Mouse (Mus musculus): ENCODE measurements around the gene Oas3. TPM values are rescaled to one million over a fixed set of nuclear protein-coding genes. Genes with fewer than 3 reads are reported as not detected.
A peak's percentile ranks its signal among the peaks of the same experiment; 100 is the strongest.
"Not testable (repeated sequence)": the region's sequence is repeated elsewhere in the genome, so short reads cannot be mapped to it uniquely, and the experiment has no call there.

Gene Oas3
- polyA plus RNA-seq, 1 experiment from 2014 or later = 0.40 TPM

DNA sequence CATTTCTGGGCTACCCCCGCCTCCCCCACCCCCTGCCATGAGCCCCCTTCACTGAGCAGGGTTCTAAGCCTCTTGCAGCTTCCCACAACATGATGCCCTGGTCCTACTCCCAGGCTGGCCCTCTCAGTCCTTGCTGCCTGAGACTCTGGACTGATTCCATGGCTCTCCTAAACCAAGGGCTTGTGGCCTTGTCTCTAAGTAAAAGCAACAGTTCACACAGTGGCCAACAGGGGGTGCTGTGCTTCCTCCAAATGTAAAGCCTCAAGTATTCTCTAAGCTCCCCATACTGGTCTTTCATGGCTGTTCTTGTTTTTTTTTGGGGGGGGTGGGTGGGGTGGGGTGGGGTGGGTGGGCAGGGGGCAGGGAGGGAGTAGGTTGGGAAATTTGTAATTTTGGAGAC is 29.0 kb upstream of the Oas3 start:
- no peak for TF ChIP-seq EP300 (optimal IDR thresholded peaks at IDR 0.05)
- TF ChIP-seq CTCF (IDR thresholded peaks at IDR 0.05; ENCODE audit: low read depth) = peak; percentile 73
- 100% methylated on average over 1 of the region's 1 CpGs for WGBS
- Histone ChIP-seq H3K27me3 (ENCODE audit: control insufficient read depth, insufficient read depth, low read length) (no peaks in the 10 kb centered on the region), H3K4me2 (replicated peaks; ENCODE audit: low read depth) (no peak overlapping the region), H3K4me3 (ENCODE audit: low read depth, low read length) (no peak overlapping the region), H3K9ac (ENCODE audit: low read length) (no peak overlapping the region), H3K27ac (replicated peaks) (no peak overlapping the region), H3K36me3 (ENCODE audit: control insufficient read depth, insufficient read depth, low read length) (no peaks in the 10 kb centered on the region), H3K9me3 (ENCODE audit: control insufficient read depth, low read length) (no peaks in the 10 kb centered on the region), H3K4me1 (replicated peaks; ENCODE audit: control insufficient read depth, insufficient read depth) (no peaks in the 10 kb centered on the region)
- DNase-seq (ENCODE audit: low spot score) (peak; percentile 69), ATAC-seq (ENCODE audit: low FRiP score, low TSS enrichment) (no peak)

DNA sequence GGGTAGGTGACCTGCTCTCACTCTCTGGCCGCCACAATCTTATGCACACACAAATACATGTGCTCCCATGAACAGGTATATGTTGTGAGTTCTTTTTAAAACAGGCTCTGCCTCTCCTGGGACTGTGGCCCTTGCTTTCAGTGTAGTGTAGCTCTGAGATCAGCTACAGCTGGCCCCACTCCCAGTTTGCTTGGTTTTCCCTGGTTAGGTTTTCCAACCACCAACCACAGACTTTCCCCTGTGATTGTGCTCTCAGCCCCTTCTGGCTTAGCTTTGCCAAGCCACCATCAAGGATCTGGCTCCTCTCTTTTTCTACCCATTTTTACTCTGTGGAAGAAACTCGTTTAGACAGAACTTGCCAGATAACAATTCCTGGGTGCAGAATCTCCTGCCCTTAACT is 26.1 kb upstream of the Oas3 start:
- H3K4me2 ChIP-seq (replicated peaks; ENCODE audit: low read depth) = no peak overlapping the region
- no peaks in the 10 kb centered on the region for H3K9me3 ChIP-seq (ENCODE audit: control insufficient read depth, low read length)
- no peaks in the 10 kb centered on the region for H3K4me1 ChIP-seq (replicated peaks; ENCODE audit: control insufficient read depth, insufficient read depth)
- 62% methylated on average over 2 of the region's 2 CpGs for WGBS
- no peaks in the 10 kb centered on the region for H3K36me3 ChIP-seq (ENCODE audit: control insufficient read depth, insufficient read depth, low read length)
- no peak overlapping the region for H3K9ac ChIP-seq (ENCODE audit: low read length)
- H3K27me3 ChIP-seq (ENCODE audit: control insufficient read depth, insufficient read depth, low read length) = no peaks in the 10 kb centered on the region
- TF ChIP-seq CTCF (IDR thresholded peaks at IDR 0.05; ENCODE audit: low read depth) (no peak), EP300 (optimal IDR thresholded peaks at IDR 0.05) (no peak)
- ATAC-seq (ENCODE audit: low FRiP score, low TSS enrichment) (no peak), DNase-seq (ENCODE audit: low spot score) (no peak)
- H3K4me3 ChIP-seq (ENCODE audit: low read depth, low read length) = no peak overlapping the region
- H3K27ac ChIP-seq (replicated peaks) = no peak overlapping the region

DNA sequence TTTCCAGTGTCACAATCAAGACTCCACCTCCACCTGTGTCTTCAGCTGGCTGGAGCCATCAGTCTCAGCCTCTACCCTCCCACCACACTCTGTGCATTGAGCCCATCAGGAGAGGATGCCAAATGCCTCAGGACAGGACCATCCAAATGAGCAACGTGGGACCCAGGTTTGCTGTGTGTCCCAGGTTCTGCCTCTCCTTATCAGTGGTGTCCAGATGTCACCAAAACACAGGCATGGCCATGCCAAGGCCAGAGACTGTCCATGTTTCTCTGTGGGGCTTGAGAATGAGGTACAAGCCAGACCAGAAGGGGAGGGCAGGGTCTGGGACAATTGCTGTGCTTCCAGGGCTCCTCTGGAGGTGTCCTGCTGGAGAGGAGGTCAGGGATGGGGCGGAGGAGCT is 21.5 kb upstream of the Oas3 start:
- not testable (repeated sequence) for H3K27me3 ChIP-seq (ENCODE audit: control insufficient read depth, insufficient read depth, low read length); H3K36me3 ChIP-seq (ENCODE audit: control insufficient read depth, insufficient read depth, low read length); ATAC-seq (ENCODE audit: low FRiP score, low TSS enrichment); H3K9ac ChIP-seq (ENCODE audit: low read length); DNase-seq (ENCODE audit: low spot score); H3K27ac ChIP-seq (replicated peaks); H3K4me3 ChIP-seq (ENCODE audit: low read depth, low read length); H3K9me3 ChIP-seq (ENCODE audit: control insufficient read depth, low read length); H3K4me1 ChIP-seq (replicated peaks; ENCODE audit: control insufficient read depth, insufficient read depth); H3K4me2 ChIP-seq (replicated peaks; ENCODE audit: low read depth)
- 46% methylated on average over 2 of the region's 2 CpGs for WGBS

DNA sequence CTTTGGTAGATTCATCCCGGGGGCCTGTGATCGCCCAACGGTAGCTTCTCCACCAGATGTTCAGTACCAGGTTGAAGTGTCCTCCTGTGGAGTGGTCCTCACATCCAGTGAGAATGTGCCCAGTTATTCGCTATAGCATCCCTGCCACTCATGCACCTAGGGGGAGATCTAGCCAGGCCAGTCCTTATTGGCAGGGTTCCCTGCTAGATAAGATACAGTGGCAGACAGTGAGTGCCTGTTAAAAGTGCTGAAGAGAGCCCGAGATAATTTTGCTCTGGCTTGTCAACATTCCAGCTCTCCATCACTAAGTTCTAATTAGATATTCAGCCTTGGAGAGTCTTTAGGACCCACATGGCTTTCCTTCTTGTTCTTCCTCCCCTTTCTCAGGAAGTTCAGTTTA is 20.7 kb upstream of the Oas3 start:
- not testable (repeated sequence) for H3K4me2 ChIP-seq (replicated peaks; ENCODE audit: low read depth); H3K4me3 ChIP-seq (ENCODE audit: low read depth, low read length); H3K9me3 ChIP-seq (ENCODE audit: control insufficient read depth, low read length); H3K27ac ChIP-seq (replicated peaks); DNase-seq (ENCODE audit: low spot score); H3K36me3 ChIP-seq (ENCODE audit: control insufficient read depth, insufficient read depth, low read length); H3K4me1 ChIP-seq (replicated peaks; ENCODE audit: control insufficient read depth, insufficient read depth); H3K27me3 ChIP-seq (ENCODE audit: control insufficient read depth, insufficient read depth, low read length); H3K9ac ChIP-seq (ENCODE audit: low read length); ATAC-seq (ENCODE audit: low FRiP score, low TSS enrichment)
- 77% methylated on average over 5 of the region's 5 CpGs for WGBS

DNA sequence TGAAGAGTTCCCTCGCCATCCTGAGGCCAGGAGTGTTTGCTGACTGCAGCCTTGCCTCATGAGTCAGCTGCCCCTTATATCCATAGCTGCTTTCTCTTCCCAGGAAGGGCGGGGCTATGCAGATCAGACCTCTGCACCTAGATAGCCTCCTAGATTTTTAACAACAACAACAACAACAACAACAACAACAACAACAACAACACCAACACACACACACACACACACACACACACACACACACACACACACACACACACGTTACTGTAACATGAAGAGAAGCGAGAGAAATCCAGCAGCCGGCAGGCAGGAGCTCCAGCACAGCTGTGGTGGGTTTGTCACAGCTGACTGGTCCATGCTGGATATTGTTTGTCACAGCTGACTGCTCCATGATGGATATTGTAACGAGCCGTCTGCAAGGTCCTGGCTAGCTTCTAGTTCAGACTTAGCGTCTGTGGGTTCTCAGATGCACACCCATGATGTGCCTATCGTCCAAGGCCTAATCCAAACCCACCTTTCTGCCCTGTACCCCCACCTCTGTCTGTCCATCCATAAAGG is 18.1 kb upstream of the Oas3 start, which contains the start of gene Oas1e:
Gene Oas1e (minus strand): TSS at position 51 of the 555 bp plus-strand sequence.
- DNase-seq (ENCODE audit: low spot score); H3K9me3 ChIP-seq (ENCODE audit: control insufficient read depth, low read length): not testable (repeated sequence)

DNA sequence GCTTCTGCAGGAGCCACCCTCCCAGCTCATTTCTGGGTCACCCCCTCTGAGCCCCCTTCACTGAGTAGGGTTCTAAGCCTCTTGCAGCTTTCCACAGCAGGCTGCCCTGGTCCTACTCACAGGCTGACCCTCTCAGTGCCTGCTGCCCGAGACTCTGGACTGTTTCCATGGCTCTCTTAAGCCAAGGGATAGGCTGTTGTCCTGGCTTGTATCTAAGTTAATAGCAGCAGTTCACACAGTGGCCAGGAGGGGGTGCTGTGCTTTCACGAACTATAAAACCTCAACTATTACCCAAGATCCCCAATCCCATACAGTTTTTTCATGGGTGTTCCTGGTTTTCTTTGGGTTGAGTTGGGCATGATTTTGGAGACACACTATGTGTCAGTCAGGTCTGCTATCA is 15.6 kb upstream of the Oas3 start:
- H3K4me1 ChIP-seq (replicated peaks; ENCODE audit: control insufficient read depth, insufficient read depth) = no peaks in the 10 kb centered on the region
- no peaks in the 10 kb centered on the region for H3K27me3 ChIP-seq (ENCODE audit: control insufficient read depth, insufficient read depth, low read length)
- no peak for TF ChIP-seq EP300 (optimal IDR thresholded peaks at IDR 0.05)
- peak; percentile 81 for TF ChIP-seq CTCF (IDR thresholded peaks at IDR 0.05; ENCODE audit: low read depth)
- H3K9me3 ChIP-seq (ENCODE audit: control insufficient read depth, low read length) = no peaks in the 10 kb centered on the region
- WGBS = 18% methylated on average over 2 of the region's 2 CpGs
- no peaks in the 10 kb centered on the region for H3K36me3 ChIP-seq (ENCODE audit: control insufficient read depth, insufficient read depth, low read length)
- no peak overlapping the region for H3K27ac ChIP-seq (replicated peaks)
- H3K9ac ChIP-seq (ENCODE audit: low read length) = no peak overlapping the region
- no peak overlapping the region for H3K4me3 ChIP-seq (ENCODE audit: low read depth, low read length)
- DNase-seq (ENCODE audit: low spot score) (peak; percentile 50), ATAC-seq (ENCODE audit: low FRiP score, low TSS enrichment) (no peak; the same call in 1 of the 2 replicates)
- no peak overlapping the region for H3K4me2 ChIP-seq (replicated peaks; ENCODE audit: low read depth)

More for the DNA sequence above, 18.1 kb upstream of the Oas3 start, which contains the start of gene Oas1e:
- not testable (repeated sequence) for H3K4me3 ChIP-seq (ENCODE audit: low read depth, low read length); H3K9ac ChIP-seq (ENCODE audit: low read length); H3K36me3 ChIP-seq (ENCODE audit: control insufficient read depth, insufficient read depth, low read length); ATAC-seq (ENCODE audit: low FRiP score, low TSS enrichment); H3K4me1 ChIP-seq (replicated peaks; ENCODE audit: control insufficient read depth, insufficient read depth); H3K27ac ChIP-seq (replicated peaks); H3K4me2 ChIP-seq (replicated peaks; ENCODE audit: low read depth); H3K27me3 ChIP-seq (ENCODE audit: control insufficient read depth, insufficient read depth, low read length)
- WGBS = 60% methylated on average over 9 of the region's 9 CpGs
